Mouse (Mus musculus): ENCODE data around the gene Arhgap10. TPM values are rescaled to one million over a fixed set of nuclear protein-coding genes. Genes with fewer than 3 reads are reported as not detected.

Gene Arhgap10
- total RNA-seq, 1 experiment from 2014 or later = 14.1 TPM

DNA sequence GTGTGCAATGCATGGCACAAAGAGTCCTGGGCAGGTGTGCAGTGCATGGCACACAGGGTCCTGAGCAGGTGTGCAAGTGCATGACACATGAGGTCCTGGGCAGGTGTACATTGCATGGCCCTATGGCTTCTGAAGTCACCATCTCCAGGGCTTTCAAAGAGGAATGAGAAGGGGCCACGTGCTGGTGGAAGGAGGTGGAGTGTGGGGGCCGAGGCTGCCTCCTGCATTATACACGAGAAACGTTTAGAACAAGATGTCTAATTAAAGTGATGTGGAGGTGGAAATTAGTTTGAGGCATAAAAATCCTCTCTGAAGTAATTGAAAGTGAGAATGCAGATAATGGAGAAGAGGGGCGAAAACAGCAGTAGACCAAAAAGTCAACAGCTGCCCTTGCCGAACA is 93.9 kb downstream of the Arhgap10 start:
- ATAC-seq (ENCODE audit: extremely low read depth, insufficient number of reproducible peaks, low FRiP score, poor library complexity, severe bottlenecking) = no peak

DNA sequence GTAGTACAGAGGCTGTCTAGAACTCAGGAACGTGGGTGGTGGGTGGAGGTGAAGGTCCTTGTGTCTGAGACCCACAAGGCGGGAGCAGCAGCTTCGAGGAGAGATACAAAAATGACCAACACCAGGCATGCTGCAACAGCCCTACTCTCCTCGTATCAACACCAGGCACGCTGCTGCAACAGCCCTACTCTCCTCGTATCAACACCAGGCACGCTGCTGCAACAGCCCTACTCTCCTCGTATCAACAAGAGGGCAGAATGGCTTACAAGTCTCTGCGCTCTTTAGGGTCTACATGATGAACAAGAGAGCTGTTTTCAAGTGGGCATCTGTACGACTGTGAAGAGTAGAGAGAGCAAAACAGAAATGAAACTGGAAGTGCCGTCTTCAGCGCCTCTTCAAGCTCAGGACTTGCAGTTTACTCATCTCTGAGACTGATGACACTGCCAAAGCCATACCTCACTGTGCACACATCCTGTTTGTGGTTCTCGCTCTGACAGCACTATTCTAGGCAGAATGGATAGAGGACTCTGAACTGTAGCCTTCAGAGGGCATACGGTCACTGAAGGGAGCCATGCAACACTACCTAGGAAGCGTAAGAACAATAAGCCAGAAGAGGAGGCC is 95.0 kb downstream of the Arhgap10 start:
- ATAC-seq (ENCODE audit: extremely low read depth, insufficient number of reproducible peaks, low FRiP score, poor library complexity, severe bottlenecking) = peak; percentile 83

DNA sequence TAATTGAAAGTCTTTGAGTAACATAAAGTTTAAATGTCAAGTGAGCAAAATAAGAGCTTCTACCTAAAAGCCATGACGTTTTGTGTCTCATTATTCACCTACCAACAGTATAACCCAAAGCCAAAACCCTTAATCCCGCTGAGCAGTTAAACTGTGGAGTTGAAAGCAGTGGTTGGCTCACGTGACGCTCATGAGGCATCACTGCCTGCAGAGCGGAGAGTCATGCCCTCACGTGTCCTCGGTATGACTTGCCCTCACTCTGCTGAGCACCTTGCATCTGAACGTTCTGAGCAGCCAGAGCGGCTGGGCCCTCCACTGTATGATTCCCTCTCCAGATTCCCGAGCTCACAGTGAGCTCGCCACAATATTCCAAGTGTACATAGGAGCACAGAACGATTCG is 96.2 kb downstream of the Arhgap10 start:
- no peak for ATAC-seq (ENCODE audit: extremely low read depth, insufficient number of reproducible peaks, low FRiP score, poor library complexity, severe bottlenecking)

DNA sequence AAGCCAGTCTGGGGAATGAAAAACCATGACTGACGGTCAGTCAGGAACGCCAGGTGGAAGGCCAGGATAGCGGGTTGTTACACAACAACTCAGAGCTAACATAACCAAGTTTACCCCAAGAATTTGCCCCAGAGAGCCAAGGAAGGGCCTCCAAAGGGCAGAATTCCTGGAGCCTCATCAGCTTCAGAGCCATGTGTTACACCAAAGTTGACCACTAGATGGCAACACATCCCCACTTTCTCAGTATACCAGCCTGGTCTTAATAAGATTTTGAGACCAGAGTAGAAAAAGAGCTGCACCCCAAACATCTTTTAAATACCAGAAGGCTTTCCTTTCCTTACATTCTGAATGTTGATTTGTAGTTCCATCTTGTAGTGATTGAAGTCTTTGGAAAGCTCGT is 98.0 kb downstream of the Arhgap10 start:
- peak; percentile 45; the same call in 1 of the 2 replicates for ATAC-seq (ENCODE audit: extremely low read depth, insufficient number of reproducible peaks, low FRiP score, poor library complexity, severe bottlenecking)

DNA sequence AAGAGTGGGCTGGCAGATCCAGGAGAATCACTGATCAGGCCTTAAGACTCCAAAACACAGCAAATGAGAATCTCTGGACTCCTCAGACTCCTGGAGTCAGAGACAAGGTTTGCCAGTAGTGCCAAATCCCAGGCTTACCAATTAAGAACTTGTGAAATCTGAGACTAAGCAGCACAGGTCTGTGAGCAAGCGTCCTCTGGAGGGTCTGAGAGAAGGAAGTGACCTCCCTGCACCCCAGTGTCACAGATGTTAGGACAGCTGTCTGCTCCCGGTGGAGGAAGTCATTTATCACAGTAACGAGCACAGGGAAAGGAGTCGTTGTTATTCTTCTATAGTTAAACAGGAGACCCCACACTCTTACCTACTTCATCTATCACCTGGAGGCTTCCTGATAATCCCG is 101.0 kb downstream of the Arhgap10 start:
- no peak for ATAC-seq (ENCODE audit: extremely low read depth, insufficient number of reproducible peaks, low FRiP score, poor library complexity, severe bottlenecking)

DNA sequence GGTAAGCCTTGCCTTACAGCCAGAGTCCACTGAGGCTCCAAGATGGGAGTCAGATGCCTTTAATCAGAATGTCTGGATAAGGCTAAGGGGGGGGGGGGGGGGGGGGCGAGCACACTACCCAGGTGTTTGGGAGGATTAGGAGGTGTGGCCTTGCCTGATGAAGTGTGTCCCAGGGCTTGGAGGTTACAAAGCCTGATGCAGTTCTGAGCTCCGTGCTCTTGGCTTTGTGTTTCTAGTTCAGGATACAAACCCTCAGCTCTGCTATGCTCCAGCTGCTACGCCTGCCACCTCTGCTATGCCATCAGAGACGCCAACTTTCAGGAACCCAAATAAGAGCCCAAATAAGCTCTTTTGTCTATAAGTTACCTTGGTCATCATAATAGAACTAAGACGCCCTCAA is 101.7 kb downstream of the Arhgap10 start:
- ATAC-seq (ENCODE audit: extremely low read depth, insufficient number of reproducible peaks, low FRiP score, poor library complexity, severe bottlenecking) = no peak

DNA sequence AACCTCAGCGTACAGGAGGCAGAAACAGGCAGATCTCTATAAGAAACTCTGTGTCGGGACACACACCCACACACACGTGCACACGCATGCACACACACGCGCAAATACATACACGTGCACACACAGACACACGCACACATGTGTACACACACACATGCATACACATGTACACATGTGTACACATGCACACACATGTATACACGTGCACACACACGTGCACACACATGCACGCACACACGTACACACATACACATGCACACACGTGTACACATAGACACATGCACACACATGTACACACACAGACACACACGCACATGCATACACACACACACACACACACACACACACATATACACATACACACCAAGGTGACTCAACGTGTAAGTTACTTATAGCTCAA is 106.5 kb downstream of the Arhgap10 start:
- ATAC-seq (ENCODE audit: extremely low read depth, insufficient number of reproducible peaks, low FRiP score, poor library complexity, severe bottlenecking) = no peak

DNA sequence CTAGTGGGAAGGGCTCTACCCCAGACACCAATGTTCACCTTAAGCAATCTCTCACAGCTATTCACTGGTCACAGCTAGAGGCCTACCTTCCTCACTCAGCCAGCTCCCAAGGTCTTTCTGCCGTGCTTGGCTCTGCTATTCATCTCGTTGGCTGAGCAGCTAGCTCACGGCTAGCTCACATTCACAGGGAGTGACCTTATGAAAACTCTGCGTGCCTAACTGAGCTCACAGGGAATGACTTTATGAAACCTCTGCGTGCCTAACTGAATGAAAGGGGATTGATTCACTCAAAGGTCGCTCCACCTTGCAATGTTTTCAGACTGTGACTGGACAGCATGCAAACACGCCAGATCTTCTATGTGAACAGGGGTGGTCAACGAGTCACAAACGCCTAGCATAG is 107.4 kb downstream of the Arhgap10 start:
- ATAC-seq (ENCODE audit: extremely low read depth, insufficient number of reproducible peaks, low FRiP score, poor library complexity, severe bottlenecking) = no peak

DNA sequence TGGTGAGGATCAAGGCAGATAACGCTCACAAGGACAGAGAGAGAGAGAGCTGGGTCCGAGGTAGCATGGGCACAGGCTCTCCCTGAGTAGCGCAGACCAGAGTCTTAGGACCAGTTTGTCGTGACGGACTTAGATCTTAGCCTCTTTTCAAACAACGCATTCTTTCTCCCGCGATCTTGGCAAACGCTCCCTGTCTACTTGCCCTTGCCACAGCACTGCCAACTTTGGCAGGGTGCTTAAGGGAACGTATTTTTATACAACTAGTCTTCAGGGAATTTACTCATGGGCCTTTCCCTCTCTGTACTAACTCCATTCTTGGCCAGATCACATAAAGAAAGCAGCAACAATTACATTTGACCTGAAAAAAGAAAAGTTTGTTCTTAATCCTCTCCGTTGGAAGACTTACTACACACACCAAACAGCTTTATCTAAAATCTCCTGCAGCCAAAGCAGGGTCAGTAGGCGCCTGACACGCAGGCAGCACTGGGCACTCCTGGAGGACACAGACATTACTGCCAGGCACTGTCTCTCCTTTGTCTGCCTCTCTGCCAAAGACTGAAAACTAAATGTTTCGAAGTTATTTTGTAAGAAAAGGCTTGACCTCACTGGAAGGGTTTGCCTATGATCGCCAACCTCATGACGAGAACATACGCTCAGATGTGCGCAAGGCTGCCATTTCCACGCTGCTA is 109.1 kb downstream of the Arhgap10 start:
- ATAC-seq (ENCODE audit: extremely low read depth, insufficient number of reproducible peaks, low FRiP score, poor library complexity, severe bottlenecking) = no peak

DNA sequence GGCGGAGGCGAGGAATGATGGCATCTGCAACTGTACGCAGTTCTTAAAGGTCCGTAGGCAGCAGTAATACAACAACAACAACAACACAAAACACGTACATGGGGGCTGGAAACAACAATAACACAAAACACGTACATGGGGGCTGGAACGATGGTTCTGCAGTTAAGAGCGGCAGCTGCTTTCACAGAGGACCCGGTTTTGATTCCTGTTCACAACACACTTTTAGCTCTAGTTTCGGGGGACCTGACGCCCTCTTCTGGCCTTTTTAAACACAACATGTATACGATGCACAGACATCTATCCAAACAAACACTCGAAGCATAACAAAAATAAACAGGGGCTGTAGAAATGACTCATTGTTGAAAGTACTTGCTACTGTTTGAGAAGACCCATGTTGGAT is 110.9 kb downstream of the Arhgap10 start:
- no peak for ATAC-seq (ENCODE audit: extremely low read depth, insufficient number of reproducible peaks, low FRiP score, poor library complexity, severe bottlenecking)

DNA sequence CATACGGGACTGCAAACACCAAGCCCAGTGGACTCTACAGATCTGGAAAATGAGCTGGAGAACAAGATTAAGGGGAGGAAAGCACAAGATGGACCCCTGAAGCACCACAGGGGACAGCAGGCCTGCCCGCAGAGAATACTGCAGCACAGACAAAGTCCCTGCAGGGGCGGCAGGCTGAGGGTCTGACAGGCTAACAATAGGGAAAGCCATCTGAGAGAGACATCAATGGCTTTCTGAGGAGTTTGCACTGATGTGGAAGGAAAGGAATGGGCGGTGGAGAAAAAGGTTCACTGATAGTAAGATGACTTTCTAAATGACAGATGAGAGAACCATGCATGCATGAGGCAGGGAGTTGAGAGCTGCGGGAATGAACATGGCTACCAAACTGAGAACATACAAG is 111.3 kb downstream of the Arhgap10 start:
- ATAC-seq (ENCODE audit: extremely low read depth, insufficient number of reproducible peaks, low FRiP score, poor library complexity, severe bottlenecking) = no peak

DNA sequence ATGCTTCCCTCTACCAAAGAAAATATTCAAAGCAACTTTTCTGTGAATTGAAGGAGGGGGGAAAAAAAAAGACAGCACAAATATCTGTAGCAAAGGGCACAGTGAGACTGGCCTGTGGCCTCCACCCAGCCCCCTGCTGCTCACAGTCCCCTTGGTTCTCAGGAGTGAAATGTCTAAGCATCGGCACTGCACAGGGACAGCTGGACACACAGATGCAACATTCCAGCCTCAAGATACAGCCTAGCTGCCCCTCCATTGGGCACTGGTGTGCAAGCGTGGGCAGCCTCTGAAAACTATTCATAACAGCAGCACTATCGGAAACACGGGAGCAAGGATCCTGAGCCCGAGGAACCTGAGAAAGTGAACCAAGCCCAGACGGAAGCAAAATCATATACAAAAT is 113.7 kb downstream of the Arhgap10 start:
- ATAC-seq (ENCODE audit: extremely low read depth, insufficient number of reproducible peaks, low FRiP score, poor library complexity, severe bottlenecking) = no peak

DNA sequence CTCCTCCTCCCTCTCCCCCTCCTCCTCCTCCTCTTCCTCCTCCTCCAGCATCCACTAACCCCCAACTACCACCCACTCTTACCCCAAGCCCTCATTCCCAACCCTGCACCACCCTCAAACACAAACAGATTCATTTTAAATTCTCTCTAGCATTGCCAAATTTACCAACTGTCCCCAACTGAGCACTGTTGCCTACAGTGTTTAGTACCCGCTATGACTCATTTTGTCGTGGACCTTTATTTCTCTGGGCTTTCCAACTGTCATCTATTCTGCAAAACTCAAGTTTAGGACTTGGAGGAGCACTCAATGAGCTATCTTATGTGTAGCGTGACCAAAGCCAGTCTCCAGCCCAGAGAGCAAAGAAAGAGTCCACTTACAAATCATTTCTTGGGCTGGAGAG is 115.8 kb downstream of the Arhgap10 start:
- no peak for ATAC-seq (ENCODE audit: extremely low read depth, insufficient number of reproducible peaks, low FRiP score, poor library complexity, severe bottlenecking)

DNA sequence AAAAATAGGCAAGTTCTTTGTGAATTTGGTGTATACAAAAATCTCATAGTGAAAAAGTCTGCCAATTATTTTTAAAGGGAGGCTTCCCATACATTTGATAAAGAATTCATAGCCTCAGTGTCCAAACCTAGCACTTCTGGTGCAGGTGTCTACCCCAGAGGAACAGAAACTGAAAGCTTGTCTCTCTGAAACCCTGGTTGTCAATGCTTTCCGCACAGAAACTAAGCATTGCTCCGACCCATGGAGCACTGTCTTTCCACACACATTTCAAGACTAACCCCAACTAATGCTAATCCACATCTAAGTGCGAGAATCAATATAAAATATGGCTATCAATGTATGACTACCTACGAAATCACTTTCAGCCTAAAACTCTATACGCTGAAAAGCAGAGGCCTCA is 116.6 kb downstream of the Arhgap10 start:
- peak; percentile 55; the same call in 1 of the 2 replicates for ATAC-seq (ENCODE audit: extremely low read depth, insufficient number of reproducible peaks, low FRiP score, poor library complexity, severe bottlenecking)

DNA sequence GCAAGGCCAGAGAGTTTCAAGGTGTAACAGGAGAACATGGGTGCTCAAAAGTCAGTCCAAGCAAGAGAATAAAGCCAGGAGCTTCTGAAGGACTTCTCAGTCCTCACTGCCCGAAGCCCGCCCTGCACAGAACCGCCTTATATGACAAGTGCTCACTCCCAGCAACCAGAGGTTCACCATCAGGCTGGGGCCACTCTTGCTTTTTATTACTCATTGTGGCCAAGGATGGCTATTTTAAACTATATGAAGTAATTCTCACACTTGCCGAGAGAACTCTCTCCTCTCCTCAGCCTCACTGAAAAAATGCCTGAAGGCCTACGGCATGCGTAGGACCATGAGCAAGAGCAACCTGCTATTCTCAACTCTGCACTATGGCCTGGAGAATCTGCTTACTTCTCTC is 133.7 kb downstream of the Arhgap10 start:
- ATAC-seq (ENCODE audit: extremely low read depth, insufficient number of reproducible peaks, low FRiP score, poor library complexity, severe bottlenecking) = no peak

DNA sequence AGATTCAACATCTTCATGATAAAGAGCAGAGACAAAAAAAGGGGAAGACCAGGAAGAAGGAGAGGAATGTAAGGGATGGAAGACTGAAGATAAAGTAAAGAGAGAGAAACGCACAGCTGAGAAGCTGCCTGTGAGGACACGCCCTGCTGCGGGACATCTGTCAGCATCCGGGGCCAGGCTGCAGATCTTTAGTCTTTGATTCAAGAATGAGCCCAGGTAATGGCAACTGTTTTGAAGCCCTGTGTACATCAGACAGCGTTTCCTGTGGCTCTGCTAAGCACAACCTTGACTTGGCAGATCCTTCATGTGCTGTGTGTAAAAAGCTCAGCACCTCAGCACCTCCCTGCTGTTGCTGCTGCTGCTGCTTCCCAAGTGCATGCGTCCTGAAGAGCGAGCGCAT is 134.1 kb downstream of the Arhgap10 start:
- ATAC-seq (ENCODE audit: extremely low read depth, insufficient number of reproducible peaks, low FRiP score, poor library complexity, severe bottlenecking) = no peak

DNA sequence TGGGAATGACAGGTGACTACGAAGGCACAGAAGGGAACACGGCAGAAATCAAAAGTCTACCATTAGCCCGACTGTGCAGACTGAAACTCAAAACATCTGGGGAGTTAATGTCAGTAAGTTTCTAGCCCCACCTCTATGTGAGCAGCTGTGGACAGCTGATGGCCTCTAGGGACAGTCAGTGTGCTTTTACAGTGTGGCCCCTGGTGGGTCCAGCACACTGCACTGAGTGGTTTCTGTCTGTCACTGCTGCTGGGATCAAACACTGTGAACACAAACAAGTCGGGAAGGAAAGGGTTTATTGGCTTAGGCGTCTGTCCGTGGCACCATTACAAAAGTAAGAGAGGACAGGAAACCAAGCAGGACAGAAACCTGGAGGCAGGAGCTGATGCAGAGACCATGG is 136.9 kb downstream of the Arhgap10 start:
- ATAC-seq (ENCODE audit: extremely low read depth, insufficient number of reproducible peaks, low FRiP score, poor library complexity, severe bottlenecking) = no peak

DNA sequence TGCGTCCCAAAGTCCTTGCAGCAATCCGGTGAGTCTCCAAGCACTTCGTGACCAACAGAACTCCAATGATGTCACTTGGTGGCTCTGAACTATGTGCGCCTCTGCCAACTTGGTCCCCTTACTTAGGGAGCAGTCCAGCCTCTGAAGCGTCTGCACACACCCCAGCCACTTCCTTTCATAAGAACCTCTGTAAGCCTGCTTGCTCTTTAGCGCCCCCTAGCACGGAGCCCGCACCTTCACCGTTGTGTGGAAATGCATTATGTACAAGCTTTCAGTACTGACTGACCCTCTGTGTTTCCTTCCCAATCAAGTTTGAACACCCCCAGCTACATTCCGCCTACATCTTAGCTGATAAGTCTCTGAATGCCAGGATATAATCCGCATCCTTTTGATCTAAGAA is 138.5 kb downstream of the Arhgap10 start:
- no peak for ATAC-seq (ENCODE audit: extremely low read depth, insufficient number of reproducible peaks, low FRiP score, poor library complexity, severe bottlenecking)

DNA sequence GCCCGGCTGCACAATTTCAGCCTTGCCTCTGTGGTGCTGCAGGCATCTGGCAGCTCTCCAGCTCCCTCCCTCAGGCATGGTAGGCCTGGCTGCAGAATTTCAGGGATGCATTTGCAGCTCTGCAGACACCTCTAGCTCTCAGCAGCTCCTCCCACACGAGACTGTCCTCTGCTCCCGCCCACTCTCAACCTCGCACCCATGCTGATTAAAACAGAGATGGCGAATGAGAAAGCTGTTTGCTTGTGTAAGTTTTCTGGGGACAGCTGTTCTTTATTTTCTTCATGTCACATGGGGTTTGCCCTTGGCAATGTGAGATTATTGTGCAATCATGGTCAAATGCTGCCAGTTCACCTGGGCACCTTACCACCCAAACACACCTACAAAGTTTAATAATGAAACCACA is 141.3 kb downstream of the Arhgap10 start:
- ATAC-seq (ENCODE audit: extremely low read depth, insufficient number of reproducible peaks, low FRiP score, poor library complexity, severe bottlenecking) = no peak

DNA sequence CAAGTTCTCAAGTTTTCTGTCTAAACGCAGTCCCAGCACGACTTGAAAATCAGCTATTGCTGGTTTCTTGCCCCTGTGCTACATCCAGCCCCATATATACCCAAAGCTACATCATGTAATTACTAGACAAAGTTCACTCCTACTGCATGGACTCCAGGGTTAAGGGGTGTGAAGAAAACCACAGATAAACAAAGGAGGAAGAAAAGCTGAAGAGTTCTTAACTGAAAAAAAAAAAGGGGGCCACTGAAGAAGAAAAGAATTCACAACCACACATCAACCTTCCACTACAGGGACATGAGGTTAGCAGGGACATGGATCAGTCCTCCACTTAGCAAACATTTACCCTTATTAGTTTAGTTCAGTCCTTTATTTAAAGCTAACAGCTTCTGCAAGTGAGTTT is 141.8 kb downstream of the Arhgap10 start:
- ATAC-seq (ENCODE audit: extremely low read depth, insufficient number of reproducible peaks, low FRiP score, poor library complexity, severe bottlenecking) = no peak

DNA sequence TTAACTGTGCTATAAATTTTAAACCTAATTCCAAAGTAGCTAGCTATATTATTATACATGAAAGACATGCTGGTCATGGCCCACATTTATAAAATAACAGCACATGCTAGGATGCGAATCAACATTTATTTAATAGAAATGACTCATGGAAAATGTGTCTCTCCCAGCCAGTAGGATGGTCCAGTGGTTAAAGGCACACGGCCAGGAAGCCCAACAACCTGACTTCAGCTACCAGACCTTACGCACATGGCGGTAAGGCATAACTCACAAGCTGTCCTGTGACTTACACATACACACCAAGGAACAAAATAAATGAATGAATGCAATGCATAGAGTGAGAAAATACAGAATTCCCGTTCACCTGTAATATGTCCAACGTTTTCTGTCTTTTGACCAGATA is 146.7 kb downstream of the Arhgap10 start:
- ATAC-seq (ENCODE audit: extremely low read depth, insufficient number of reproducible peaks, low FRiP score, poor library complexity, severe bottlenecking) = no peak

Data from neutrophil, adult 5-6 weeks (primary cell).